Mouse (Mus musculus): ENCODE data around the gene Mapk8ip2. TPM values are rescaled to one million over a fixed set of nuclear protein-coding genes. Genes with fewer than 3 reads are reported as not detected.

Gene Mapk8ip2
- total and polyA plus RNA-seq, 2 experiments from 2014 or later, result 67.8 to 108 TPM

- peaks cover 5% of the 10 kb centered on the region; the same call in 1 of the 2 replicates for H3K4me1 ChIP-seq (ENCODE audit: insufficient read depth, low read length)
- H3K9me3 ChIP-seq (ENCODE audit: low read length), result no peaks in the 10 kb centered on the region
- peak; percentile 50 for ATAC-seq
- peak overlapping the region; percentile 92 for H3K27ac ChIP-seq
- DNase-seq (ENCODE audit: low spot score), result peak; percentile 58
- WGBS, result 1% methylated on average over 35 of the region's 35 CpGs
- peak overlapping the region; percentile 86 for H3K4me3 ChIP-seq (ENCODE audit: low read length)
- peaks cover 4% of the 10 kb centered on the region; the same call in 1 of the 2 replicates for H3K36me3 ChIP-seq (ENCODE audit: insufficient read depth, low read length)
- TF ChIP-seq CTCF (IDR thresholded peaks at IDR 0.05; ENCODE audit: low read depth), result no peak
- peak overlapping the region; percentile 83 for H3K9ac ChIP-seq (replicated peaks; ENCODE audit: low read length)
- H3K27me3 ChIP-seq (ENCODE audit: insufficient read depth, low read length), result no peaks in the 10 kb centered on the region
- H3K4me2 ChIP-seq (ENCODE audit: low read depth, low read length), result peak overlapping the region; percentile 84
These were observed 46.6 kb downstream of the Mapk8ip2 start for GRCm38 (mm10) chr15:89500221-89500791.

GRCm38 (mm10) chr15:89501321-89501720 lies 47.6 kb downstream of the Mapk8ip2 start:
- no peak for DNase-seq (ENCODE audit: low spot score)
- Histone ChIP-seq H3K36me3 (ENCODE audit: insufficient read depth, low read length) (peaks cover 5% of the 10 kb centered on the region; the same call in 1 of the 2 replicates), H3K4me2 (ENCODE audit: low read depth, low read length) (peak overlapping the region; percentile 84; the same call in 1 of the 2 replicates), H3K4me1 (ENCODE audit: insufficient read depth, low read length) (peaks cover 5% of the 10 kb centered on the region; the same call in 1 of the 2 replicates), H3K27ac (no peak overlapping the region), H3K4me3 (ENCODE audit: low read length) (no peak overlapping the region), H3K9ac (replicated peaks; ENCODE audit: low read length) (no peak overlapping the region), H3K9me3 (ENCODE audit: low read length) (no peaks in the 10 kb centered on the region), H3K27me3 (ENCODE audit: insufficient read depth, low read length) (no peaks in the 10 kb centered on the region)
- TF ChIP-seq CTCF (IDR thresholded peaks at IDR 0.05; ENCODE audit: low read depth), result no peak
- WGBS, result 83% methylated on average over 3 of the region's 3 CpGs
- no peak for ATAC-seq

- Histone ChIP-seq H3K27me3 (ENCODE audit: insufficient read depth, low read length) (no peaks in the 10 kb centered on the region), H3K9ac (replicated peaks; ENCODE audit: low read length) (no peak overlapping the region), H3K9me3 (ENCODE audit: low read length) (no peaks in the 10 kb centered on the region), H3K36me3 (ENCODE audit: insufficient read depth, low read length) (peaks cover 12% of the 10 kb centered on the region; the same call in 1 of the 2 replicates), H3K4me1 (ENCODE audit: insufficient read depth, low read length) (no peaks in the 10 kb centered on the region; the same call in 1 of the 2 replicates), H3K27ac (no peak overlapping the region), H3K4me3 (ENCODE audit: low read length) (no peak overlapping the region), H3K4me2 (ENCODE audit: low read depth, low read length) (no peak overlapping the region)
- WGBS, result 97% methylated on average over 9 of the region's 9 CpGs
- DNase-seq (ENCODE audit: low spot score) (no peak), ATAC-seq (no peak)
- no peak for TF ChIP-seq CTCF (IDR thresholded peaks at IDR 0.05; ENCODE audit: low read depth)
These were observed 51.1 kb downstream of the Mapk8ip2 start for GRCm38 (mm10) chr15:89504838-89505237.

- H3K9ac ChIP-seq (replicated peaks; ENCODE audit: low read length), result no peak overlapping the region
- H3K9me3 ChIP-seq (ENCODE audit: low read length), result no peaks in the 10 kb centered on the region
- ATAC-seq (no peak), DNase-seq (ENCODE audit: low spot score) (no peak)
- no peaks in the 10 kb centered on the region for H3K4me1 ChIP-seq (ENCODE audit: insufficient read depth, low read length)
- WGBS, result 92% methylated on average over 8 of the region's 8 CpGs
- no peak for TF ChIP-seq CTCF (IDR thresholded peaks at IDR 0.05; ENCODE audit: low read depth)
- no peak overlapping the region for H3K27ac ChIP-seq
- H3K4me3 ChIP-seq (ENCODE audit: low read length), result no peak overlapping the region
- H3K36me3 ChIP-seq (ENCODE audit: insufficient read depth, low read length), result peaks cover 12% of the 10 kb centered on the region; the same call in 1 of the 2 replicates
- H3K4me2 ChIP-seq (ENCODE audit: low read depth, low read length), result no peak overlapping the region
- H3K27me3 ChIP-seq (ENCODE audit: insufficient read depth, low read length), result no peaks in the 10 kb centered on the region
These were observed 54.0 kb downstream of the Mapk8ip2 start for GRCm38 (mm10) chr15:89507751-89508150.

GRCm38 (mm10) chr15:89512679-89513078 lies 59.0 kb downstream of the Mapk8ip2 start:
- Histone ChIP-seq H3K4me1 (ENCODE audit: insufficient read depth, low read length) (no peaks in the 10 kb centered on the region), H3K9me3 (ENCODE audit: low read length) (no peaks in the 10 kb centered on the region), H3K4me3 (ENCODE audit: low read length) (no peak overlapping the region), H3K4me2 (ENCODE audit: low read depth, low read length) (no peak overlapping the region), H3K27ac (no peak overlapping the region), H3K27me3 (ENCODE audit: insufficient read depth, low read length) (no peaks in the 10 kb centered on the region), H3K36me3 (ENCODE audit: insufficient read depth, low read length) (no peaks in the 10 kb centered on the region; the same call in 1 of the 2 replicates), H3K9ac (replicated peaks; ENCODE audit: low read length) (no peak overlapping the region)
- ATAC-seq, result no peak
- no peak for DNase-seq (ENCODE audit: low spot score)
- no peak for TF ChIP-seq CTCF (IDR thresholded peaks at IDR 0.05; ENCODE audit: low read depth)
- 87% methylated on average over 4 of the region's 4 CpGs for WGBS

Other genes starting within 250 kb of the Mapk8ip2 start
- gene Ppp6r2, start 242.4 kb upstream of the Mapk8ip2 start, total RNA-seq (2014; rRNA removed), result 257 and 290 TPM in 2 replicates
- gene Ppp6r2, start 242.4 kb upstream of the Mapk8ip2 start, polyA plus RNA-seq (2015; fragmentation: Nextera tagmentation; extraction: Ambion mirVana), result 71.2 and 72.7 TPM in 2 replicates
- gene Sbf1, start 138.6 kb upstream of the Mapk8ip2 start, total RNA-seq (2014; rRNA removed), result 265 and 324 TPM in 2 replicates
- 69.5 and 70.7 TPM in 2 replicates for gene Sbf1, start 138.6 kb upstream of the Mapk8ip2 start, polyA plus RNA-seq (2015; fragmentation: Nextera tagmentation; extraction: Ambion mirVana)
- not detected in 2 replicates for gene Adm2, start 131.2 kb upstream of the Mapk8ip2 start, total RNA-seq (2014; rRNA removed)
- not detected in 2 replicates for gene Adm2, start 131.2 kb upstream of the Mapk8ip2 start, polyA plus RNA-seq (2015; fragmentation: Nextera tagmentation; extraction: Ambion mirVana)
- gene Miox, start 119.5 kb upstream of the Mapk8ip2 start, total RNA-seq (2014; rRNA removed), result not detected in 2 replicates
- not detected in 2 replicates for gene Miox, start 119.5 kb upstream of the Mapk8ip2 start, polyA plus RNA-seq (2015; fragmentation: Nextera tagmentation; extraction: Ambion mirVana)
- 24.9 and 26.2 TPM in 2 replicates for gene Lmf2, start 98.3 kb upstream of the Mapk8ip2 start, total RNA-seq (2014; rRNA removed)
- gene Lmf2, start 98.3 kb upstream of the Mapk8ip2 start, polyA plus RNA-seq (2015; fragmentation: Nextera tagmentation; extraction: Ambion mirVana), result 30.2 and 34.5 TPM in 2 replicates
- gene Ncaph2, start 98.2 kb upstream of the Mapk8ip2 start, total RNA-seq (2014; rRNA removed), result 79.1 and 106 TPM in 2 replicates
- gene Ncaph2, start 98.2 kb upstream of the Mapk8ip2 start, polyA plus RNA-seq (2015; fragmentation: Nextera tagmentation; extraction: Ambion mirVana), result 97.1 and 99.1 TPM in 2 replicates
- 28.5 and 52.6 TPM in 2 replicates for gene Sco2, start 80.1 kb upstream of the Mapk8ip2 start, total RNA-seq (2014; rRNA removed)
- gene Sco2, start 80.1 kb upstream of the Mapk8ip2 start, polyA plus RNA-seq (2015; fragmentation: Nextera tagmentation; extraction: Ambion mirVana), result 22.9 and 24.3 TPM in 2 replicates
- gene Tymp, start 76.9 kb upstream of the Mapk8ip2 start, total RNA-seq (2014; rRNA removed), result 7.8 and 8.9 TPM in 2 replicates
- 3.6 and 3.9 TPM in 2 replicates for gene Tymp, start 76.9 kb upstream of the Mapk8ip2 start, polyA plus RNA-seq (2015; fragmentation: Nextera tagmentation; extraction: Ambion mirVana)
- gene Odf3b, start 74.6 kb upstream of the Mapk8ip2 start, total RNA-seq (2014; rRNA removed), result 0.43 and 7.2 TPM in 2 replicates
- 5.4 and 7.0 TPM in 2 replicates for gene Odf3b, start 74.6 kb upstream of the Mapk8ip2 start, polyA plus RNA-seq (2015; fragmentation: Nextera tagmentation; extraction: Ambion mirVana)
- 0.26 and 0.40 TPM in 2 replicates for gene Klhdc7b, start 69.0 kb upstream of the Mapk8ip2 start, total RNA-seq (2014; rRNA removed)
- gene Klhdc7b, start 69.0 kb upstream of the Mapk8ip2 start, polyA plus RNA-seq (2015; fragmentation: Nextera tagmentation; extraction: Ambion mirVana), result 0.04 TPM in 1 of 2 replicates, not detected in the other
- gene Syce3, start 43.4 kb upstream of the Mapk8ip2 start, total RNA-seq (2014; rRNA removed), result not detected in 2 replicates
- not detected in 2 replicates for gene Syce3, start 43.4 kb upstream of the Mapk8ip2 start, polyA plus RNA-seq (2015; fragmentation: Nextera tagmentation; extraction: Ambion mirVana)
- 3.4 and 4.7 TPM in 2 replicates for gene Cpt1b, start 28.1 kb upstream of the Mapk8ip2 start, total RNA-seq (2014; rRNA removed)
- gene Cpt1b, start 28.1 kb upstream of the Mapk8ip2 start, polyA plus RNA-seq (2015; fragmentation: Nextera tagmentation; extraction: Ambion mirVana), result 1.6 and 2.4 TPM in 2 replicates
- gene C730034F03Rik, start 24.3 kb upstream of the Mapk8ip2 start, total RNA-seq (2014; rRNA removed), result 0.65 and 1.3 TPM in 2 replicates
- gene C730034F03Rik, start 24.3 kb upstream of the Mapk8ip2 start, polyA plus RNA-seq (2015; fragmentation: Nextera tagmentation; extraction: Ambion mirVana), result 2.8 and 3.3 TPM in 2 replicates
- 1.6 and 1.8 TPM in 2 replicates for gene Gm44502, start 24.2 kb upstream of the Mapk8ip2 start, total RNA-seq (2014; rRNA removed)
- gene Gm44502, start 24.2 kb upstream of the Mapk8ip2 start, polyA plus RNA-seq (2015; fragmentation: Nextera tagmentation; extraction: Ambion mirVana), result not detected in 2 replicates
- 57.6 and 65.4 TPM in 2 replicates for gene Chkb, start 24.0 kb upstream of the Mapk8ip2 start, total RNA-seq (2014; rRNA removed)
- gene Chkb, start 24.0 kb upstream of the Mapk8ip2 start, polyA plus RNA-seq (2015; fragmentation: Nextera tagmentation; extraction: Ambion mirVana), result 105 and 109 TPM in 2 replicates
- gene Arsa, start 23.5 kb downstream of the Mapk8ip2 start, total RNA-seq (2014; rRNA removed), result 34.6 and 35.8 TPM in 2 replicates
- 28.5 and 28.9 TPM in 2 replicates for gene Arsa, start 23.5 kb downstream of the Mapk8ip2 start, polyA plus RNA-seq (2015; fragmentation: Nextera tagmentation; extraction: Ambion mirVana)
- gene Shank3, start 45.7 kb downstream of the Mapk8ip2 start, total RNA-seq (2014; rRNA removed), result 43.6 and 61.8 TPM in 2 replicates
- 7.1 and 8.7 TPM in 2 replicates for gene Shank3, start 45.7 kb downstream of the Mapk8ip2 start, polyA plus RNA-seq (2015; fragmentation: Nextera tagmentation; extraction: Ambion mirVana)
- gene Acr, start 114.4 kb downstream of the Mapk8ip2 start, total RNA-seq (2014; rRNA removed), result 2.4 and 3.3 TPM in 2 replicates
- 2.1 TPM in 2 replicates for gene Acr, start 114.4 kb downstream of the Mapk8ip2 start, polyA plus RNA-seq (2015; fragmentation: Nextera tagmentation; extraction: Ambion mirVana)
- 42.2 and 62.1 TPM in 2 replicates for gene Rabl2, start 138.0 kb downstream of the Mapk8ip2 start, total RNA-seq (2014; rRNA removed)
- gene Rabl2, start 138.0 kb downstream of the Mapk8ip2 start, polyA plus RNA-seq (2015; fragmentation: Nextera tagmentation; extraction: Ambion mirVana), result 59.1 and 66.6 TPM in 2 replicates